Mouse (Mus musculus): ENCODE results near the gene Gm30191.
"Not testable (repeated sequence)": the region's sequence is repeated elsewhere in the genome, so short reads cannot be mapped to it uniquely, and the experiment has no call there.

The Gm30191 gene

GRCm38 (mm10) chr4:134252131-134252910, 5.6 kb downstream of the Gm30191 start:
- no peak for DNase-seq (ENCODE audit: low spot score)

DNA sequence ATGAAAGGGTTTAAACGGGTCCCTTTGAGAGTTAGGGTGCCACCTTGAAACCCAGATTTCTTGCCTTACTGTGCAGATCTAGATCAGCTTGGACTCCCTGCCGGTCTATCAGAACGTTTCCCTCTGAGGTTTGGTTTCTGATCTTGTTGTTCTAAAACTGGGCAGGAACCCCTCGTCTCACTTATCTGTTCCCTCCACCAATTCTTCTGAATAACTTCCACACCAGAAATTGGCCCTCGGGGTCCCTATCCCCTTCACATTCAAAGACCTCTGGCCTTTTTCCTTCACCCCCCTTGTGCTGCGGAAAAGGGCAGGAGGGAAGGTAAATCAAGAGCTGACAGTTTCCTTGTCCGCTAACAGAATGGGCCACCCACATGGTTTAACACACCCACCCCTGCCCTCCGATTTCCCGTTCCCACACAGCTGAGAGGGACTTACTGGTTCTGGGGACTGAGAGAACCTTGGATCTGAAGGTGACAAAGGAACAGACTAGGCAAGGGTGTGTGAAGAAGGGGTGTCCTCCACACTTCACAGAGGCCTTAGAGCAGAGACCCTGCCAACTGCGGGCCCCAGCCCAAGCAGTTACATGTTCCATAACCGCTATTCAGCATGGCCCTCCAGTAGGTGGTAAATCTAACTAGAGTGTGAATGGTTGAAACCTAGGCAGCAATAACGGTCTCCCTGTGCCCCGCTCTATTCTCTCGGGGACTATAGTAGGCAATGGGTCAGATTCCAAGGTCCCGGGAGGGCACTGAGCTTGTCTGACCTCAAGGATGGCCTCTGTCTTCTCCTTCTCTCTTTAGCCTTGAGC, 6.4 kb downstream of the Gm30191 start:
- DNase-seq (ENCODE audit: low spot score): no peak

DNA sequence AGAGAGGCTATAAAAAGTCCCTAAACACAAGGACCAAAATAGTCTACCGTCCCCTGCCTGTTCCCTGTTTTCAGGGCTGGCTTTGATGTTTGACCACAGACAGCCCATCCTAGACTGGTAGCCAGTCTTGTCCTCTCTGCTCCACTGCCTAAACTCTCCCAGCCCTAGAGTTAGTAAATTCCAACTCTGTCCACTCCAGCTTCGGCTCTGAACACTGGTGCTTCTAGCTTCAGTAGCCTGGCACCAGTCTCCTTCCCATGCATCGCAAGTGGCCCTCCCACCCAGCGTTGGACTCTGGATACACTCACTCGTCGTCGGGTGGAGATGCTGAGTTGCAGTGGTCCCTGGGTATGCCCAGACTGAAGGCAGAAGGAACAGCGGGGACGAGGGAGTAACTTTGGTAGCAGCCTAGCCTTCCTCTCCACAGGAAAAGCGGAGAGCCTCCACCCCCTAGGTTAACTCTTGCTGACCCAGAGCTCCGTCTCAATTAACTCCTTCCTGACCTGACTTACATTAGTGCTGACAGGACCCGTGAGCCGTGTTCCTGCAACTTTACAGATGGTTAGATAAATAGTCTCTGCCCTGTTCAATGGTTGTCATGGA, 7.1 kb downstream of the Gm30191 start, which contains the start of gene Grrp1:
Grrp1 (minus strand) TSS at position 385 of the 603 bp plus-strand sequence.
- no peak for DNase-seq (ENCODE audit: low spot score)

DNA sequence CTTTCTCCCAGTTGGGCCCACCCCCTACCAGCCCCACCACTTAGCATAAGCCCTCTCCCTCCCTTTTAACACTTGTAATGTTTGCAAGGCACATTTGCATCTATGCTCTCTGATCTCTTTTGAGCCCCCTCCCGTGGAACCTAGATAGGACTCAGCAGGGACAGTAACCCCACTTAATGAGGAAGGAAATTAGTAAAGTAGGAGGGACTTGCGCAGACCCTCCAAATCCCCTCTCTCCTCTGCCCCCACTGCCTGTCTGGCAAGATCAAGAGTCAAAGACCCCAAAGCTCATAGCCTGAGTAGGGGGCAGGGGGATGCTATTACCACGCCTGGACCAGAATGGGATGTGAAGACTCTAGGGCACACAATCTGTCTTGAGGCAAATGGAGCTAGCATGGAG, 8.1 kb downstream of the Gm30191 start:
- no peak for DNase-seq (ENCODE audit: low spot score)

- DNase-seq (ENCODE audit: low spot score): no peak
Measured at GRCm38 (mm10) chr4:134255854-134256253, 9.1 kb downstream of the Gm30191 start.

DNA sequence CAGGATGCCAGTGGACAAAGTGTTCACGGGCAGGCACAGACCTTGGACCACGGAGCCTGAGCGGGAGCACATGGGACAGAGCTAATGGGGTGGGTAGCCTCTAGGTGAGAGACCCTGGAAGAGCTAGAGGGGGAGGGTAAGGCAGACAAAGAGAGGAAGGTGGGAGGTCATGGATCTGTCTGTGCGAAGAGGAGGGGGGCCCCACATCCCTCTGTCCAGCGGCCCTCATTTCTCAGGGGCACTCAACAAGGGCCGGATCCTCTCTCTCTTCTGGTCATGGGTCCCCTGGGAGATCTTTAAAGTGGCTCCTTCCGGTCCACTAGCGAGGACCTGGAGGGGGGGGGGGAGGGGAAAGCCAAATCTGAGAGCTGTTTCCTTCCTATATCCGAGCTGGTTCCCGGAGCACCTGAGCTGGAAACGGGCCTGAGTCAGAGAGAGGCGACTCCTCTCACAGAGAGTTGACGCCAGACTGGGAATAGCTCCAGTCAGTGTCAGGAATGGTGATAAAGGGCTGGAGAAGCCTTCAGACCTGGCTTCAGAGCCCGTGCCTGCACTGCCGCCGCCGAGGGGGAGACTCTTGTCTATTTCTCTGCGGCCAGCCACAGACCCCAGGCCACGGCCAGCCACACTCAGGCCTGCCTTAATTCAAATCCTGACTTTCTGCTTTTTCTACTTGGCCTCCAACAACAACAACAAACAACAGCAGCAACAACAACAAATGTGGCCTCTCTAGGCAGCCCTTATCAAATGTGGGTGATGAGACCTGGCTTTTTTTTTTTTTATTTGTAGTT, 9.9 kb downstream of the Gm30191 start:
- DNase-seq (ENCODE audit: low spot score): no peak

DNA sequence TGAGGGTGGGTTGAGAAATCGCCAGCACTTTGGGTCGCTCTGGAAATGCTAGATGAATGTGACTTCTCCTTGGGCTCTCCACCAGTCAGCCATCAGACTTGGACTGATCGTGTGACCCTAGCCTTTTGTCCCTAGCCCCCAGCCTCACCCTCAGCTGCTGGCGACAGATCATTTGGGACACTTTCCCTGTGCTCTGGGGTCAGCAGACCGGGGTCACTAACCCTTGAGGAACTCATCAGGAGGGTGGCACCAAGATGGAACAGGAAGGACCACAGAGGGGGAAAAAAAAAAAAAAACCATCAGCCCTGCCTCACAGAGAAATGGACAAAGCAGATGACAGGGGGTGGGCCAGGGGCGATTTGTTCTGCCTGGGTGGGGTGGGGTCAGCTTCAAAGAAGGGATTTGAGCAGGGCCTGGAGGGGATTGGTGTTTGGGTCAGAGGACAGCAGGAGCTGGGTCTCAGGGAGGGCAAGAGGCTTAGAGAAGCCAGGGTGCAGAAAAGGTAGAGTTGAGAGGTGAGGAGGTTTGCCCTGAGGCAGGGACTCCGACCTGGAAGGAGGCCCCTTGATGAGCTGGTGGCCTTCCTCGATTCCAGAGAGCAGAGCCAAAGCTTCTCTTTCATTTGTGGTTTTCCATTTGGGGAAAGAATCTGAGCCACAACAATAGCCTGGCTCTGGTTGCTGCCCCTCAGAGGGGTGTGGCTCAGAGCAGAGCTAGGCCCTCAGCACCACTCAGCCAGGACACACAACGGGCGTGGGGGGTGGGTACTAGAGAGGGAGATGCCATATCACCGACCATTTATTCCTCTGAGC, 10.7 kb downstream of the Gm30191 start:
- DNase-seq (ENCODE audit: low spot score): no peak

- DNase-seq (ENCODE audit: low spot score): no peak
Measured at GRCm38 (mm10) chr4:134258354-134258753, 11.6 kb downstream of the Gm30191 start.

- no peak for DNase-seq (ENCODE audit: low spot score)
Measured at GRCm38 (mm10) chr4:134263191-134263590, 16.5 kb downstream of the Gm30191 start.

GRCm38 (mm10) chr4:134265860-134266585, 19.3 kb downstream of the Gm30191 start:
- no peak for DNase-seq (ENCODE audit: low spot score)

DNA sequence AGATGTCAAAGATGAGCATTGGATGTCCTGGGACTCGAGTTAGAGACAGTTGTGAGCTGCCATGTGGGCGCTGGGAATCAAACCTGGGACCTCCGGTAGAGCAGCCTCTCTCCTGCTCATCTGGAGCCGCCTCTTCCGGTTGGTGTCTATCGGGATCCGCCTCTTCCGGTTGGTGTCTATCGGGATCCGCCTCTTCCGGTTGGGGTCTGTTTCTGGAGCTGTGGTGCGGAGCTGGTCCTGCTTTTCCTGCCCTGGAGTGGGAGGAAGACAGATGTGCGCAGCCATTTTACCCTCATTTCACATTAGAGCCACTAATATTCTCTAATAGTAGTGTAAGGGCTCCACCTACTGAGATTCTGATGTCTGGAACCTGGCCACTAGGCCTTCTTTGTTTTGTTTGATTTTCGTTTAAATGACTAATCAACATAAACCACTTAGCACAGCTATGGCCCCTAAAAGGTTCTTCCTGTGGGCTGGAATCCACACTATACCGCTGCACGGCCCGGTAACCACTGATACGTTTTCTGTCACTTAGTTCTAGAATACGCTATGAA, 21.4 kb downstream of the Gm30191 start:
- no peak for DNase-seq (ENCODE audit: low spot score)

DNA sequence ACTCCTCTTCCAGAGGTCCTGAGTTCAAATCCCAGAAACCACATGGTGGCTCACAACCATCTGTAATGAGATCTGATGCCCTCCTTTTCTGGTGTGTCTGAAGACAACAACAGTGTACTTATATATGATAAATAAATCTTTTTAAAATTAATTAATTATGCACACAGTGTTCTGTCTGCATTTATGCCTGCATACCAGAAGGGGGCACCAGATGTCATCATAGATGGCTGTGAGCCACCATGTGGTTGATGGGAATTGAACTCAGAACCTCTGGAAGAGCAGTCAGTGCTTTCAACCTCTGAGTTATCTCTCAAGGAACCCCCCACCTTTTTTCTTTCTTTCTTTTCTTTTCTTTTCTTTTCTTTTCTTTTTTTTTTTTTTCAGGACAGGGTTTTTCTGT, 22.9 kb downstream of the Gm30191 start:
- DNase-seq (ENCODE audit: low spot score): not testable (repeated sequence)

DNA sequence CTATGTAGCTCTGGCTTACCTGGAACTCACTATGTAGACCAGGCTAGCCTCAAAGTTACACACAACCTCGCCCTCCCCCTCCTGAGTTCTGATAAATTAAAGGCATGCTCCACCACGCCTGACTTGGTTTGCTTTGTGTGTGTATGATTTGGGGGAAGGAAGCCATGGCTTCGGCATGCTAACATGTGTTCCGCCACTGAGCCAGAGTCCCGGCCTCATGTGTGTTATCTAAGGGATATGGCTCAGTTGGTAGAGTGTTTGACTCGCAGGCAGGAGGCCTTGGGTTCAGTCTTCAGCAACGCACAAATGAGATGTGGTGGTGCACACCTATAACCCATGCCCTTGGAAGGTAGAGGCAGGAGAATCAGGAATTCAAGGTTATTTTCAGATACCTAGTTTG, 25.2 kb downstream of the Gm30191 start:
- DNase-seq (ENCODE audit: low spot score): no peak

GRCm38 (mm10) chr4:134272731-134273416, 26.1 kb downstream of the Gm30191 start:
- DNase-seq (ENCODE audit: low spot score): no peak

- no peak for DNase-seq (ENCODE audit: low spot score)
Measured at GRCm38 (mm10) chr4:134273417-134274345, 26.9 kb downstream of the Gm30191 start.

GRCm38 (mm10) chr4:134284942-134285341, 38.2 kb downstream of the Gm30191 start:
- DNase-seq (ENCODE audit: low spot score): no peak

DNA sequence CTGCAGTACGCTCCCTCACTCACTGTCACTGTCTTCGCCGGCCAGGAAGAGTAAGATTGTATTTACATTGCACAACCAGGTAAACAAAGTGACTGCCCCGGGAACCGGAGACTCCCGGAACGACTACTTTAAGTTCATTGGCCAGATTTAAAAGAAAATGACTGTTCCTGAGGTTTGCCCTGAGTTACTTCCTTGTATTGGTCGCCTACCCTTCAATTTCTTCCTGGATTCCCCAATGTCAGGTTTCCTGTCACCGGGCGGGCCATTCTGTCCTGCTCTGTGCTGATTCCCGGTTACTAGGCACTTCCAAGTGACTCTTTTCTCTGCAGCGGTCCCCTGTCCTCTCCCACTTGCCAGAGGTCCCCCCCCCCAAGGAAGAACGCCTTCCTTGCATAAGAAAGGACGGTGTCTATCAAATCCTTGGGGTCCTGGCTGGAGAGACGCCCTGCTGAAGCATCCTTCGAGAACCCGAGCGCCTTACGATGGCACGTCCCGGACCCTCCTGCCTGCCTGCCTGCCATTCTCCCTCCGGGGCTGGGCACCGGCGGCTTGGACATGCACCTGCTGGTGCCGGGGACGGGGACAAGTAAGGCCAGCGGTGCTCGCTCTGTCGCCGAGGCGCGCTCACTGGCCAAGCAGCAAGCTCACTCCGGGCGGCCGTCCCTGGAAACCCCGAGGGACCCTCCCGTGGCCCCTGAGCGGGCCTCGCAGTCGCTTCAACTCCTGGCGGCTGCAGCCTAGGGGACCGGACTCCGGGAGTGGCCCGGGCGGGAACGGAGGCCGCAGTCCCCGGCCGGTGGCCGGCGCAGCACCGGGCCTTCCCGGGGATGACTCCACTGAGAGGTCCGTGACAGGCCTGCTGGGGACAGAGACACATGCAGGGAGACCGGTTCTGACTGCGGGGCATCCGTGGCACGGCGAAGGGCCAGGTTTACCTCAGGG, 39.8 kb downstream of the Gm30191 start:
- no peak for DNase-seq (ENCODE audit: low spot score)
